Mouse (Mus musculus) forelimb bud, embryonic 11.5 days (tissue): Measurements from ENCODE around the gene Acaca.

Experiments used
- DNase-seq: peaks from one replicate; pipeline ENCODE4 v3.0.0-alpha.2; 2012; ENCODE audit warnings: low read depth, low spot score

Gene Acaca

GRCm38 (mm10) chr11:84128943-84129798 is at the start of gene Acaca, which contains the start of gene Tada2a:
TSS of gene Acaca (plus strand) at chr11:84129672.
TSS of gene Tada2a (minus strand) at chr11:84129600.
- DNase-seq, result peak; percentile 87

GRCm38 (mm10) chr11:84079887-84080286 is 49.6 kb upstream of the Acaca start:
- DNase-seq, result no peak

- DNase-seq, result no peak
These were observed 49.1 kb upstream of the Acaca start for GRCm38 (mm10) chr11:84080327-84080726.

- DNase-seq, result no peak
These were observed 47.6 kb upstream of the Acaca start for GRCm38 (mm10) chr11:84081901-84082300.

DNA sequence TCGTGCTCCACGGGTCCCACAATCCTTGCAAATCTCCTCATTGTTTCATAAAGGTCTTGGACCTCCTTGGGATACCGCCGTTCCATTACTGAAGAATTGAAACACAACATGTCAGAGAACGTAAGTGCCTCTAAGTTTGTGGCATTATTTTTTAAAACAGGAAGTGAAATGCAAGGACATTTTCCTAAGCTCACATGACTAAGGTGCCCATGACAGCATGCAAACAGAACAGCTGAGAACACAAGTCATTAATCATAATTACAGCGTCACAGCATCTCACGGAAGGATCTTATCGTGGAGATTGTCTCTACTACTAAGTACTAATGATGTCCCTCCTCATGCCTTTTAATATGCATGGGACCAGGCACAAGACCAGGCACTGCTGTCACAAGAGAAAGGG is 38.9 kb upstream of the Acaca start:
- no peak for DNase-seq

DNA sequence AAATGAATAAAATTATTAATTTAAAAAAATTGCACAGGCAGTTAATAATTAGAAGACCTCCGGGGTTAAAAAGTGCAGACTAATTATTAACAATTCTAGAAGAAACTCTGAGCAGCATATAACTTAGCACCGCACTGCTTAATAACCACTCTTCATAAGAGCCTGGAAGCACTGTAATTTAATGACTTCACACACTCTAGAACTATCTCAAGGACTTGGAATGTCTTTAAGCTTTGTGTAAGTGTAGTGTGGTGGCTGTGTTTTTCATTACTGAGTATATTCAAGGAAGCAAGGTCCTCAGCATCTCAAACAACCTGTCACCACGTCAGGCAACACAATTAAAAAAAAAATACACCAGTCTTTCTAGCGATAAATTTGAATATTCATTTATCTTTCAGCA is 34.4 kb upstream of the Acaca start:
- DNase-seq, result no peak

GRCm38 (mm10) chr11:84097251-84097998 is 32.0 kb upstream of the Acaca start:
- DNase-seq, result no peak

DNA sequence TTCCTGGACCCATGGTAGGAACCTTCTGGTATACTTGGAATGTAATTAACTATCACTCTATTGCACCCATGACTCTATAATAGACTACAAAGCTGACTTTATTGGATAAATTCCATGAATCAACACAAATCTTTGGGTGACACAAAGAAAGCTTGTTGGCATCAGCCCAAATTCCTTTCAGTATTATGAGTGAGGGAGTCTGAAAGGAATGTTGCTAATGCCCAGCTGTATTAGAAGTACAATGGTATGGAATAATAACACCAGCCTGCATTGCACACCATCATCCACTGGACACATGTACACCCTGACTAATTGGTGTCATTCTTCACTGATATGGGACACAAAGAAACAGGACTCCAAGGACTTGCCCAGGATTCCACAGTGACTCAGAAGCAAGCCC is 28.3 kb upstream of the Acaca start:
- no peak for DNase-seq

GRCm38 (mm10) chr11:84104036-84104435 is 25.4 kb upstream of the Acaca start:
- no peak for DNase-seq

DNA sequence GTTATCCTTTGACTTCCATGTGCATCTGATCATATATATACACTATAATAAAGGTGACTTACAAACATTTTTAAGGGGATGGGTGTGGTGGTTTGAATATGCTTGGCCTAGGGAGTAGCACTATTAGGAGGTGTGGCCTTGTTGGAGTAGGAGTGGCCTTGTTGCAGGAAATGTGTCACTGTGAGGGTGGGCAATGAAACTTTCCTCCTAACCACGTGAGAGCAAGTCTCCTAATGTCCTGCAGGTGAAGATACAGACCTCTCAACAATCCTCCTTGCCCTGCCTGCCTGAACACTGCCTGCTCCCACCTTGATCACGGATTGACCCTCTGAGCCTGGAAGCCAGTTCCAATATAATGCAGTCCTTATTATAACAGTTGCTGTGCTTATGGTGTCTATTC is 22.3 kb upstream of the Acaca start:
- DNase-seq, result no peak

GRCm38 (mm10) chr11:84113623-84114022 is 15.8 kb upstream of the Acaca start:
- no peak for DNase-seq

GRCm38 (mm10) chr11:84115646-84116045 is 13.8 kb upstream of the Acaca start:
- DNase-seq, result no peak

- DNase-seq, result no peak
These were observed 13.3 kb upstream of the Acaca start for GRCm38 (mm10) chr11:84116221-84116620.

GRCm38 (mm10) chr11:84117431-84117830 is 12.0 kb upstream of the Acaca start:
- no peak for DNase-seq

GRCm38 (mm10) chr11:84121051-84121956 is 8.2 kb upstream of the Acaca start:
- DNase-seq, result no peak

- no peak for DNase-seq
These were observed 1.5 kb upstream of the Acaca start for GRCm38 (mm10) chr11:84127977-84128376.

- no peak for DNase-seq
These were observed 320 bp downstream of the Acaca start for GRCm38 (mm10) chr11:84129799-84130185.

GRCm38 (mm10) chr11:84134331-84134860 is 4.9 kb downstream of the Acaca start:
- no peak for DNase-seq

DNA sequence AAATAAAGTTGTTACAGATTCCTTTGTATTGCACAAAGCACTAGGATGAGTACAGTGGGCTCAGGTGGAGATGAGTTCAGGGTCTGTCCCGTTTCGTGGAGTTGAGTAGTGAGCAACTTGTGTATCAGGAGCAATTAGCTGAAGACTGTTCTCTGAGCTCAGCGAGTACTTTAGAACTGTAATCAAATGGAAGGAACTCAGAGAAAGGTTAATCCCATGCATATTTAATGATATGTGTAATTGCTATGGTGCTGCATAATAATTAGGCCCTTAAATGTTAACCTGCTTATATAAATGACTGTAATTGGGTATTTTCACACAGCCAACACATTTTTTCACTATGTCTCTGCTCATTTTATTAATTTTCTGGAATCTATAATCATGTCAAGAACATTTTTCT is 7.0 kb downstream of the Acaca start:
- no peak for DNase-seq

DNA sequence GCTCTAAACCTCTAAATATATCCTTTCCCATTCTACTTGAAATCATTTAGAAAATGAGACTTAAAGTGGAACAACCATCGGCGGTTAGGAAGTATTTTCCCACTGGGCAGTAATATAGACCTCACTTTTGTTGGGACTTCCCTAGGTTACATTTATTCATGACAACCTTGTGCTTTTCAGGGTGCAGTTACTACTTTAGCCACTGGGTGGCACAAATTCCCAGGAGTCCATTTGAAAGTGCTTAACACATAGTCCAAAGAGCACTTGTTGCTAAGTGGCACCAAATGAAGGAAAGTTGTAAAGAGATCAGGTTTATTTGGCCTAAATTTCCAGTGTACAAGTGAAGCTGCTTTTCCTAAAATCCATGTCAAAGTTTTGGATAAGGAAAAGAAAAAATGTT is 12.3 kb downstream of the Acaca start:
- peak; percentile 52 for DNase-seq

GRCm38 (mm10) chr11:84145201-84145798 is 15.8 kb downstream of the Acaca start:
- DNase-seq, result no peak
